Mouse (Mus musculus): ENCODE results near the gene Tlr13.
A peak's percentile ranks its signal among the peaks of the same experiment; 100 is the strongest.

Tlr13 gene

DNA sequence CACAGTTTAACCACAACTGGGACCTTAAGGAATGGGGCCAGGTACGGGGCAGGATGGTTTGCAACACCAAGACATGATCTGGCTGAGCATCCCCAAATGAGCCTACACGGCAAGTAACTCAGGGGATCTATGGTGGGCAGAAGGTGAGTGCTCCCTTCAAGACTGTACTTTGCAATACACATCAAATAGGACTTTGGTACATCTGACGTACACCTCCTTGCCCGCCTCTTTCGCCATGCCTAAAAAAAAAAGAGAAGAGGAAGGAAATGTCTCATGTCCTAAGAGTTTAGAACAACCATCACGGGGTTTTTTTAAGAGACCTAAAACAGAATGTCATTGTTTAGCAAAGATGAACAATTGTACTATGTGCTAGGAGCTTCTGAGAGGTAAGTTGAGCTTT, at the start of gene Tlr13:
Tlr13 (plus strand) TSS at position 269 of the 400 bp plus-strand sequence.
- no peak for DNase-seq (ENCODE audit: low read depth, low spot score)

- DNase-seq (ENCODE audit: low read depth, low spot score) = no peak
Observed at GRCm38 (mm10) chrX:106105464-106105863, 37.5 kb upstream of the Tlr13 start.

- DNase-seq (ENCODE audit: low read depth, low spot score) = no peak
Observed at GRCm38 (mm10) chrX:106113881-106114280, 29.1 kb upstream of the Tlr13 start.

- DNase-seq (ENCODE audit: low read depth, low spot score) = no peak
Observed at GRCm38 (mm10) chrX:106114674-106115073, 28.3 kb upstream of the Tlr13 start.

GRCm38 (mm10) chrX:106122823-106123222, 20.2 kb upstream of the Tlr13 start:
- no peak for DNase-seq (ENCODE audit: low read depth, low spot score)

DNA sequence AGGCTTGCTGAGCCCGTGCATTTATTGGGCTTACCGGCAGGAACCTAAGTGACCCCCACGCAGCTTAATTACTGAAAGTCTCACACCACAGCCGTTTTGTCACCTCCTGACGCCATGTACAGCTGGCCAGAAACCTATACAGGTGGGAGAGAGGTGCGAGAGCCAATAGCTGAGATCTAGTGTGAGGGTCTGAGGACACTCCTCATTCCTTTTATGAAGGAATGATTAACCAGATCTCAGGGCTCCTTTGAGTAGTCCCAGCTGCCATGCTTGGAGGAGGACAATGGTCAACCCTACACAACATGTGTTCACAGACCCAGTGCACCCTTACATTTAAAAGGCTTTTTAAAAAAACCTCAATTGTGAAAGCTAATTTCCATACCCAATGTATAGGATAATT, 14.7 kb upstream of the Tlr13 start:
- DNase-seq (ENCODE audit: low read depth, low spot score) = no peak

DNA sequence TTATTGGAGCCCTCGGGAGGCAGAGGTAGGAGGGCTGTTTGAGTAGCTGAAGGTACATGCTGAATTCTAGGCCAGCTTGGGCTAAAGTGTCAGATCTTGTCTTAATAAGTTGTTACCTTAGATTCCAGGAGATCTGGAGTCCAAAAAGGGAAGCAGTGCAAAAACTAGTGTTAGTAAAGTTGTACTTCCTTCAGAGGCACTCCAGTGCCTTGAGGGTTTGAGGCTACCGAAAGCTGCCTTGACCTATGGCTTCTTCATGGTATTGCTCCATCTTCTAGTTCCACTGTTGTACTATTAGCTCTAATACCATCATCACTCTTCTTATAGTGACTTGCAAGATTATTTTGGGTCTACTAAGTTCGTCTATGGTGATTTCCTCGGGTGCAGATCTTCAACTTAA, 13.1 kb upstream of the Tlr13 start:
- DNase-seq (ENCODE audit: low read depth, low spot score) = no peak

DNA sequence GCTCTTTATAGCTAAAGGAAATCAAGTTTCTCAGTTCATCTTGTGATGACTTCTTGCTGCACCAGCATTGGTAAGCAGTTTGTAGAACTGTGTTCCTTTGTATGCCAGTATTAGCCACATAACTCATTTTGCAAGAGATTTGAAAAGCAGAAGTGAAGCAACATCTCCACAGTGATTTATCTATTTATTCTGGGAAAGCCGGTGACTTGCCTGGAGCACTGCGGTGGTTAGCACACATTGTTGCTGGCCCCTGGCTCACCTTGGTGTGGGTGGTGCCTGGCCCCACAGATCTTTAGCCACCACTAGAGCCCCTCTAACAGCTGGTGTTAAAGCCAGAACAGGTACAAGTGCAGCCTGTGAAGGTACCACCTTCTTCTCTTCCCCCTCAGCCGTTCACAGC, 8.1 kb upstream of the Tlr13 start:
- no peak for DNase-seq (ENCODE audit: low read depth, low spot score)

- DNase-seq (ENCODE audit: low read depth, low spot score) = no peak
Observed at GRCm38 (mm10) chrX:106135484-106135883, 7.5 kb upstream of the Tlr13 start.

DNA sequence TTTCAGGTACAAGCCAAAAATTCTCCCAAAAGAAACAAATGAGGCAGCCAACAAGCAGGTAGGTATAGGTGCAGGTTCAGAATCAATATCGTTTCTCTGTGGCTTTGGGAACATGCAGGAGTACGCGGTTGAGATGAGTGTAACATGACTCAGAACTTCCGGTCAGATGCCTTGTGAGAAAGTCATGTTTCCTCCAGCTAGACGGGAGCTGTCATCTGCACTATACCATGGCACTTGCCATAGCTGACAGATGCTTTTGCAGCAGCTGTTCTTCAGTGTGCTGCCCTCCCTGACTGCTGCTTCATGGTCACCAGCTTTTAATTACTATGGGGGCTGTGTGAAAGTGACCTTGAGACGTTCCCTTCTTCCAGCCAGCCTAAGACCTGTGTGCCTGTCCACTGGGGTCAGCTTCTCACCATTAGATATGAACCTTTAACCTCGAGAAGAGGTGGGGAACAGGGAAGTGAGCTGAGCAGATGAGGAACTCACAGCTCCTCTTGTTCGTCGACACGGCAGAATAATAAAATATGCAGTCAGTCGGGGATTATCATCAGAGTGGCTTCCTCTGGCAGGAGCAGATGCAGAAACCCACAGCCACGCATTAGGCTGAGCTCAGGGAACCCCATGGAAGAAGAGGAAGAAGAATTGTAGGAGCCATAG, 7.0 kb upstream of the Tlr13 start:
- no peak for DNase-seq (ENCODE audit: low read depth, low spot score)

- DNase-seq (ENCODE audit: low read depth, low spot score) = no peak
Observed at GRCm38 (mm10) chrX:106139309-106140070, 3.5 kb upstream of the Tlr13 start.

DNA sequence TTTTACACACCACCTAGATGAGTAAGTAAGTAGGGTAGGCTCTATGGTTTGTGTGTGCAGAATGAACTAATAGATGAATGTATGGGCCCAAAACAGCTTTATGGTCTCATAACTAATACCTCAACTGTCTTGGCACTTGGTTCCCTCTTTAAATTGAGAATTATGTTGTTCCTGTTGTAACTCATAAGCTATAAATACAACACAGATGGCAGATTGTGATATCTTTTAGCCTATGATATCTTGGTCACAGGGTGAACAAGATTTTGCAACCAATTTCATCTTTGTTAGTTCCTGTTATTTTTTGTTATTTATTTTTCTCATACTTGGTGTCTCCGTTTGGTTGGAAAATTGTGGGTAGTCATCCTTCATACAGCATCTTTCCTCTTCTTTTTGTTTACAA, 5.2 kb downstream of the Tlr13 start:
- DNase-seq (ENCODE audit: low read depth, low spot score) = no peak

DNA sequence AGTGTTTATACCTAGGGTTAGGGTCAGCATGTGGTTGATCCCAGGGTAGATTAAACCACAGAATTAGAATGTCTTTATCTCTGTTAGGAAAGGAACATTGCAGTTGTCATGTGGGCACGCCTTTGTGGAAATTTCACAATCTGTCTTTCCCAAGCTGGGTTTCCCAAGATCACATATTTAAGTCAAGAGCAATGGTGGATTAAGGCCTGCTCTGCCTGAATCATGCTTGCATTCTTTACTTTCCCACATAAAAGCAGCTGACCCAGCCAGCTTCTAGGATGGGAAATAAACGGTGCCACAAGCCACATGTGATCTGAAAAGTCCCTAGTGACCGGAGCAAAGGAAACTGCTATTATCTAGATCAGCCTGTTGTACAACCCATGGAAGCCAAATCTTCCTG, 6.5 kb downstream of the Tlr13 start:
- DNase-seq (ENCODE audit: low read depth, low spot score) = no peak

DNA sequence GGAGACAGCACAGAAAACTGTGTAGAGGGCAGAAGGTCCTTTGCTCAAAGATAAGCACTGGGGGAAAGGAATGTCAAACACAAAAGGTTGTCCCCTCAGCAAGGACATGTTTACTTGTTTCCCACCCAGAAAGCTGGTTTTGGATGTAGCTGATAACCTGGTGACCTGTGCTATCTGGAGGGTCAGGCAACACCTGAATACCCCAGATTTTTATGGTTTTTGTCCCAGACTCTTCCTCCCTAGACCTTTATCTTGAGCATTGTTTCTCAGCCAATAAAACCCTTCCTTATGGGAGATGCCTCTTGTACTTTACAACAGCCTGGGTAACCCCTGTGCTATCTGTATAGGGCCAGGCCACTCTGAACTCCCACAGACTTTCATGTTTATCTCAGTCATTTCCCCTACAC, 11.2 kb downstream of the Tlr13 start:
- no peak for DNase-seq (ENCODE audit: low read depth, low spot score)

DNA sequence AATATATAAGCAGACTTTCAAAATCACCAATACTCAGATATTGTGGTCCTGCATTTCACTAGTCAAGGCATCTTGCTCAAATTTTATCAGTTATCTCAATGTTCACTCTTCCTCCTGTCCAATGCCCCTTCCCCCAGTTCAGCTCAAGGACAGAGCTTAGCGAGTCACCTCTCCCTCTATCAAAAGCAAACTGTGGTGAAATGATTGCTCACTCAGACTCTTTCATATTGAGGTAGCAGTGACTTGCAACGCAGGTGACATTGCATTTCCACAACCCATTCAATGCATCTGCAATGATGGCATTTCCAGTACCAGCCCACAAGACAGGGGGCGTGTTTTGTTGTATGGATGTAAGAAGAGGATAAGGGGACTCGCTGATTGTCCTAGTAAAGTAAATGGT, 12.9 kb downstream of the Tlr13 start:
- no peak for DNase-seq (ENCODE audit: low read depth, low spot score)

- DNase-seq (ENCODE audit: low read depth, low spot score) = no peak
Observed at GRCm38 (mm10) chrX:106163995-106164394, 21.0 kb downstream of the Tlr13 start.

DNA sequence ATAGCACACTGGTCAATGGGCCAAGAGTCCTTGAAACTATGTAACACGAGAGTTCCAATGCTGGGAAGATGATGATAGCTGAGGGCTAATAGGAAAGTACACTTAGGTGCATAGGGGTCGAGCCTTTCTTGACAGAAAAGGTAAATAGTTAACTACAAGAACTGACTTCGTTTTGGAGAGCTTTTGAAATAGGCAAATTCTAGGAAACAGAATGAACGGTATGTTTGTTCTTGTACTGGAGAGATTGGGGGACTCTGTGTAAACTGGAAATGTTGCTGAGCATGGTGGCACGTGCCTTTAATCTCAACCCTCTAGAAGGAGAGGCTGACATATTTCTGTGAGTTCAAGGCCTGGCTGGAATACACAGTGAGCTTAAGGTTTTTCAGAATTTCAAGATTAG, 21.6 kb downstream of the Tlr13 start:
- DNase-seq (ENCODE audit: low read depth, low spot score) = no peak

- no peak for DNase-seq (ENCODE audit: low read depth, low spot score)
Observed at GRCm38 (mm10) chrX:106165089-106165488, 22.1 kb downstream of the Tlr13 start.

DNA sequence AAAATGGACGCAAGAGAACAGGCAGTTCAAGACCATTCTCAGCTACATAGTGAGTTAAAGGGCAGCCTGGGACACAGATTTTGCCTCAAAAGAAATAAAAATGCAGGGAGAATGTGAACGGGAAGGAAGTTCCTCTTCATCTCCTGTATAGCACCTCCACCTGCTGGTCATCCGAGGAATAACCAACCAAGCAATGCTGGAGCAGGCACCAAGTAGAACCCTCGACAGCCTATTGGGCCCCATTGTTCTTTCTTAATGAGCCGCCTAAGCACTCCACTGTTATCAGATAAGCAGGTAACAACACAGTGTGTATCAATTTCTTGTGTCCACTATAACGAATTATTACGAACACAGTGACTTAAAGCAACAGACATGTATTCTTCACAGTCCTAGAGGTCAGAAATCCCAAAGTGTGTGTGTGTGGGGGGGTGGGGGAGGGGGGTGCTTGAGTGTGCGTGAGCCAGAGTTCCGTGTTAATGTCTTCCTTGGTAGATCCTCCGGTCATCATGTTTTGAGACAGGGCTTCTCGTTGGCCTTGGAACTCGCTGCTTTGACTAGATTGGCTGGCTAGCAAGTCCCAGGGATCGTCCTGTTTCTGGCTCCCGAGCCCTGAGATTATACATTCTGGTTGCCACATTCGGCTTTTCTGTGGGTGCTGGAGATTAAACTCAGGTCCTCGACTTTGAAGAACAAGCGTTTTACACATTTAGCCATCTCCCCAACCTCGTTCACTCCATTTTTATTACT, 28.3 kb downstream of the Tlr13 start:
- DNase-seq (ENCODE audit: low read depth, low spot score) = peak; percentile 80

GRCm38 (mm10) chrX:106171853-106172154, 28.8 kb downstream of the Tlr13 start:
- no peak for DNase-seq (ENCODE audit: low read depth, low spot score)

- DNase-seq (ENCODE audit: low read depth, low spot score) = no peak
Observed at GRCm38 (mm10) chrX:106176331-106176730, 33.3 kb downstream of the Tlr13 start.

GRCm38 (mm10) chrX:106184279-106184678, 41.3 kb downstream of the Tlr13 start:
- no peak for DNase-seq (ENCODE audit: low read depth, low spot score)

GRCm38 (mm10) chrX:106185706-106186105, 42.7 kb downstream of the Tlr13 start:
- peak; percentile 67 for DNase-seq (ENCODE audit: low read depth, low spot score)
